Mouse (Mus musculus) neural tube, embryonic 13.5 days (tissue): ENCODE measurements around the gene Ptges2. TPM values are rescaled to one million over a fixed set of nuclear protein-coding genes. Genes with fewer than 3 reads are reported as not detected.

ENCODE experiments used
- ATAC-seq: fragments of 200-750 bp; cut with Nextera tagmentation; 2 replicates; pipeline ENCODE4 v1.8.0; 2017; ENCODE audit warnings: low read depth, mild to moderate bottlenecking, moderate TSS enrichment, moderate library complexity
- H3K27ac ChIP-seq: fragments of 300-500 bp; sonication (generic); replicated peaks from 2 replicates; pipeline ENCODE4 v1.5.1; 2015; ENCODE audit warnings: moderate library complexity, mild to moderate bottlenecking, inconsistent platforms
- H3K27me3 ChIP-seq: fragments of 300-500 bp; sonication (generic); 2 replicates; pipeline ENCODE4 v1.6.1; 2015; ENCODE audit warnings: mild to moderate bottlenecking, inconsistent platforms
- H3K36me3 ChIP-seq: fragments of 300-500 bp; sonication (generic); 2 replicates; pipeline ENCODE4 v1.6.1; 2015; ENCODE audit warnings: mild to moderate bottlenecking, inconsistent platforms
- H3K4me1 ChIP-seq: fragments of 300-500 bp; sonication (generic); replicated peaks from 2 replicates; pipeline ENCODE4 v1.6.1; 2015; ENCODE audit warnings: inconsistent platforms
- H3K4me2 ChIP-seq: fragments of 300-500 bp; sonication (generic); 2 replicates; pipeline ENCODE4 v1.6.1; 2015; ENCODE audit warnings: inconsistent platforms, mild to moderate bottlenecking, moderate library complexity
- H3K4me3 ChIP-seq: fragments of 300-500 bp; sonication (generic); 2 replicates; pipeline ENCODE4 v1.5.1; 2015; ENCODE audit warnings: mild to moderate bottlenecking, inconsistent platforms
- H3K9ac ChIP-seq: fragments of 300-500 bp; sonication (generic); 2 replicates; pipeline ENCODE4 v1.6.1; 2015; ENCODE audit warnings: moderate library complexity, mild to moderate bottlenecking, inconsistent platforms
- H3K9me3 ChIP-seq: fragments of 300-500 bp; sonication (generic); 2 replicates; pipeline ENCODE4 v1.6.1; 2016; ENCODE audit warnings: inconsistent platforms
- WGBS: fragments of 180-500 bp; shearing (Covaris S2); methylation state at CpG from one replicate; pipeline ENCODE4 v1.1.7; 2015; 5-methylcytosine and 5-hydroxymethylcytosine counted together
- polyA plus RNA-seq: library from polyadenylated mRNA; unstranded; fragments of >200 nt; fragmentation: Nextera tagmentation; extraction: Ambion mirVana; gene quantifications from 2 replicates; pipeline ENCODE4 v1.2.1, GENCODE M21; 2015

The Ptges2 gene
- polyA plus RNA-seq, 1 experiment from 2014 or later = 46.0 TPM

DNA sequence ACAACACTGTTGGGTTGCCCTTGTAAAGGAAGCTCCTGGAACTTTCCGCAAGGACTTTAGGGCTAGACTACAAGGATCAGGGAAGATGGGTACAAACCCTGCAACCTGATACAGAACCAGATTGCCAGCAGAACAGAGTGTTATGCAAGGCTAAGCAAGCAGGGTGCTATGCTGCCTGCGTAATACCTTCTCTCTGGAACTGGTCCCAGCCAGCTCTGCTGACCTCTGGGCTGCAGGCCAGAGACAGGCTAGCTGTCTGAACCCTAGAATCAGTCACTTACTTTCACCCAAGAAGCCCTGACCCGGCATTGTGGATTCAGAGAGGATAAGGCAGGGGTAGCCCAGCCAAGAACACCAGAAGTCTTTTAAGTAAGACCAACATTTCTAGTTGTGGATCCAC, 23.7 kb downstream of the Ptges2 start:
- ATAC-seq = no peak
- 98% methylated on average over 3 of the region's 3 CpGs for WGBS

DNA sequence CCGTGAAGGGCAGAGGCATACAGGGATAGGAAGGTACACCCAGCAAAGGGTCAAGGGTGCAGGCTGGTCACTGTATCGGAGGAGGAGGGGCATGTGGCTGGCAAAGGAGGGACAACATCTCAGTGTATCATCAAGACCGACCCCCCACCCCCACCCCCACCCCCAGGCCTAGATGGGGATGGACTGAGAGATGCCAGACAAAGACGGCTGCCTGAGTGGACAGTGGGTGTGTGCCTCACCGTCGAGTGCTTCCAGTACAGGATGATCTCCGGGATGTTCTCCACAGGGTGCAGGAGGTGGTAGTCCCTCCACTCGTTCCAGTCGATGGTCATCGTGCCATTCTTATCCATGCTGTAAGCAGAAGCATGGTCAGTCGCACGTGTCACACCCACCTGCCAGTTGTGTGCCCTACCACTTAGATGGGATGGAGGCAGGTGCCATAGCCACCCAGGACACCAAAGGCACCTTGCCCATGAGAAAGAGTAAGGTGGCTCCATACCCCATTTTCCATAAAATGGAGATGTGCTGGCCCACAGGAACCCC, 24.4 kb downstream of the Ptges2 start:
- H3K36me3 ChIP-seq = peaks cover 65% of the 10 kb centered on the region
- 90% methylated on average over 12 of the region's 12 CpGs for WGBS

More for the DNA sequence above, 23.7 kb downstream of the Ptges2 start:
- no peak overlapping the region for H3K4me3 ChIP-seq
- no peak overlapping the region for H3K27ac ChIP-seq
- peaks cover 73% of the 10 kb centered on the region for H3K36me3 ChIP-seq
- no peak overlapping the region for H3K4me2 ChIP-seq
- no peaks in the 10 kb centered on the region for H3K9me3 ChIP-seq
- no peak overlapping the region for H3K9ac ChIP-seq
- peaks cover 27% of the 10 kb centered on the region for H3K4me1 ChIP-seq
- no peaks in the 10 kb centered on the region for H3K27me3 ChIP-seq

DNA sequence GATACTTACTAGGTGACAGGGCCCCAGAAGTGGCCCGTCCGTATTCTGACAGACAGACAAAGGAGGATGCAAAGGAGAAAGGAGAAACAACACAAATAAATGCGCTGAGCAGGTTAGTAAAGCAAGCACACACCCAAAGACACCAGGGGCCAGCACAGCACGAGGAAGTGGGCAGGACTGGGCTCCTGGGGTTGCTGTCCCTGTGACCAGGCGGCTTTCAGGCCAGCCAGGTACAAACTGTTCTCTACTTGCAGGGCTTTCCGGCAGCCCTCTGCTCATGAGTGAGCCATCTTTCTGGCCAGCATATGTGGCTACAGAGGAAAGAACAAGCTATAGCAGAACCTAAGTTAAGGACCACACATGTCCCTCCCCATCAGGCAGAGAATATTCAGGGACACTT, 25.0 kb downstream of the Ptges2 start:
- Histone ChIP-seq H3K9ac (no peak overlapping the region), H3K4me1 (peaks cover 34% of the 10 kb centered on the region), H3K27me3 (no peaks in the 10 kb centered on the region), H3K4me3 (no peak overlapping the region), H3K4me2 (no peak overlapping the region), H3K9me3 (no peaks in the 10 kb centered on the region), H3K27ac (no peak overlapping the region), H3K36me3 (peaks cover 60% of the 10 kb centered on the region)
- 82% methylated on average over 6 of the region's 6 CpGs for WGBS
- no peak for ATAC-seq

More for the DNA sequence above, 24.4 kb downstream of the Ptges2 start:
- Histone ChIP-seq H3K9ac (no peak overlapping the region), H3K4me1 (peaks cover 34% of the 10 kb centered on the region), H3K4me2 (no peak overlapping the region), H3K4me3 (no peak overlapping the region), H3K9me3 (no peaks in the 10 kb centered on the region), H3K27me3 (no peaks in the 10 kb centered on the region), H3K27ac (no peak overlapping the region)
- ATAC-seq = no peak

DNA sequence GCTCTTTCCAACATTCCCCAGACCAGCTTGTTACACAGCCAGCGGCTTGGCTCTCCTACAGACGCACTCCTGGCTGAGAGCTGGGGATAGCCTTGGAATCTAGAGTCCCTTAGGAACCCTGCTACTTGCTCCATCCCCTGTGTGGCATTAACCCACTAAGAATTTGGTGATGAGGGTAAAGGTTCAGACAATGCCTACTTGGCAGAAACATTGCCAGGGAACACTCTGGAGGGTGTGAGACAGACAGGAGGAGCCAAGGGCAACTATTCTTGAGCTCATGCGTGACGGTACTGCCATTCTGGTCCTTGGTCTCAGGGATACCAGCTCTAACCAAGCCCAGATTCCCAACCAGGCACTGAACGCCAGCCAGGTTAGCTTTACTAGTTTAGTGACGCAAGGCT, 26.2 kb downstream of the Ptges2 start:
- 93% methylated on average over 6 of the region's 6 CpGs for WGBS
- Histone ChIP-seq H3K27me3 (no peaks in the 10 kb centered on the region), H3K27ac (no peak overlapping the region)

DNA sequence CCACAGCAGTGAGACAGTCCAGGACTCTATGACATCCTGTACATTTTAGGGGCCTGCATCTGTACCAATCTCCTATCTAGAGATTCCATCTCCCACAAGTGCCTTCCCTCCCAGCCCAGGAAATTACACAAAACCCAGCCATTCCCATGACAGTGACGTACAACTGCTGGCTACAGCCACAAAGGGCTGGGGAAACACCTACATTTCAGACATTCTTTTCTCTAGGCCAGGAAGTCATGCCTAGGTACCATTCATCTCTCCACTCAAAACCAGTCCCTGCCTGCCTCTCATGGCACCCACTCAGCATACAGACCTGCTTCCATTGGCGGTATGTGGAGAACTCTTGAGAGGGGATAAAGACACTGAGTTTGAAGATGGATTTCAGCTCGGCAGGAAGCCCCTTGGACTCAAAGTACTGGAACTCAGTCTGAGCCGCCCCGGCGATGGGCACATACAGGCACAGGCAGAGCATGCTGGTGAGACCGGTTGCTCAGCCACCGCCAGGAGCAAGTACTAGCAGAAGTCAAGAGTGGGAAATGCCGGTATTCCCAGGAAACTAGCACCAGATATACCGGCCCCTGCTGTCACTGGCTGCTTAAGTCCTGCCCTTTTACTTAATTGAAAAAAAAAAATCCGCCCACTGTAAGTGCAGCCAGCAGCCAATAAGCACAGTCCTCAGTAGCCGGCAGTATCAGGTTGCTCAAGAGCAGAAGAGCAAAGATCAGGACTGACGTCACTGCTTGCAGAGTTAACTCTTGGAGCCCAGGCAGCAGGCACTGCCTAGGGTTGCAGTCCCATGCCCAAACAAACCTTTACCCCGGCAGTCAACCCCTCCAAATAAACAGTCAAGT, 28.0 kb downstream of the Ptges2 start:
- Histone ChIP-seq H3K27me3 (no peaks in the 10 kb centered on the region), H3K4me2 (peak overlapping the region; percentile 68), H3K9ac (peak overlapping the region; percentile 71), H3K9me3 (no peaks in the 10 kb centered on the region), H3K4me1 (peaks cover 49% of the 10 kb centered on the region), H3K36me3 (peaks cover 30% of the 10 kb centered on the region), H3K4me3 (peak overlapping the region; percentile 42), H3K27ac (peak overlapping the region; percentile 87)
- ATAC-seq = peak; percentile 77
- WGBS = under 1% methylated on average over 14 of the region's 14 CpGs

More for the DNA sequence above, 26.2 kb downstream of the Ptges2 start:
- no peaks in the 10 kb centered on the region for H3K9me3 ChIP-seq
- no peak overlapping the region for H3K4me3 ChIP-seq
- peaks cover 48% of the 10 kb centered on the region for H3K36me3 ChIP-seq
- no peak for ATAC-seq
- peaks cover 34% of the 10 kb centered on the region for H3K4me1 ChIP-seq
- no peak overlapping the region for H3K4me2 ChIP-seq
- H3K9ac ChIP-seq = no peak overlapping the region

DNA sequence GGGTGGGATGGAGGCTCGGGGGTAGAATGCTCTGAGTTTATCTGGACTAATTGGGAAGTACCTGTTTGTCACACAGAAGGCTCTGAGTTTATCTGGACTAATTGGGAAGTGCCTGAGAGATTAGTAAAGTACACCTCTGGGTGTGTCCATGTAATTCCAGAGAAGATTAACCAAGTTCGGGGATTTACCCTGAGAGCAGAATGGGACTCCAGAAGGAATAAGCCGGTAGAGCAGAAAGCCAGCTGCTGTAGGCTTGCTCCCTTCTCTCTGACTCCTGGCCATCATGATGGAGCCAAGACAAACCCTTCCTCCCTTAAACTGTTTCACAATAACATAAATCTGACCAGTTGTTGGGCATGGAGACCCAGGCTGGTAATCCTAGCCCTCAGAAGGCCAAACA, 29.1 kb downstream of the Ptges2 start:
- Histone ChIP-seq H3K4me2 (0 out of 2 replicates have a peak overlapping the region, but pooled peaks have one; percentile 68), H3K27ac (peak overlapping the region; percentile 87), H3K4me3 (no peak overlapping the region), H3K36me3 (peaks cover 19% of the 10 kb centered on the region), H3K27me3 (no peaks in the 10 kb centered on the region), H3K4me1 (peaks cover 60% of the 10 kb centered on the region), H3K9ac (peak overlapping the region; percentile 71), H3K9me3 (no peaks in the 10 kb centered on the region)
- no peak for ATAC-seq
- 68% methylated on average over 3 of the region's 3 CpGs for WGBS

DNA sequence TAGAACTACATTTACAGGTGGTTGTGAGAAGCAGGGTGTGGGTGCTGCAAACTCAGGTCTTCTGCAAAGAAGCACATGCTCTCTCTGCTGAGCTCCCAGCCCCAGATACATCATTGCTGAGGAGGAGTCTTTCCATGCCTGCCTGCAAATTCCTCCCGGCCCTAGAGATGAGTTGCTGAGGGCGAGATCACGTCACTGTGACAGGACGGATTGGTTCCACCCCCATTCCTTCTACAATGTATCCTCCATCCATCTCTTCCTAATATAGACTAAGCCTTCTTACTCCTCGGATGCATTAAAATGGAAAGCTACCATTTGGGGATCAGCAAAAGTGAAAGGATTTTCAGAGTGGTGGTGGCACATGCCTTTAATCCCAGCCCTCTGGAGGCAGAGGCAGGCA, 29.9 kb downstream of the Ptges2 start:
- Histone ChIP-seq H3K9ac (no peak overlapping the region), H3K4me1 (peaks cover 68% of the 10 kb centered on the region), H3K4me3 (no peak overlapping the region), H3K9me3 (no peaks in the 10 kb centered on the region), H3K27ac (no peak overlapping the region), H3K27me3 (no peaks in the 10 kb centered on the region), H3K4me2 (no peak overlapping the region), H3K36me3 (peaks cover 11% of the 10 kb centered on the region)
- no peak for ATAC-seq
- WGBS = 81% methylated on average over 5 of the region's 5 CpGs

DNA sequence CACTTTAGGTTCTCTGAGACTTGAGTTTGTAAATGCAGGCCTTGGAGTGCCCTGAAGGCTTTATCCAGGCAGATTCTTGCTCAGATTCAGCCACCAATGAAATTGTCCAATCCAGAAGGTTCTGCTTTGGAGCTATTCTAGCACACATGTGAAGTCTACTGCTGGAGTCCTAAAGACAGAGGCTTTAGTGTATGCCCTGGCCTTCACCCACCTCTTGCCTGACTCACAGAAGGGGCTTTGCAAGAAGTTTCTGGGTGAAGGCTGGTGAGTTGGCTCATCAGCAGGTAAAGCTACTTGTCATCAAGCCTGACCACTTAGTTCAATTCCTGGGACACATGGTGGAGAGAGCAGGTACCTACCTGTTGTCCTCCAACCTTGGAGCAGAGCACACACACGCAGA, 30.4 kb downstream of the Ptges2 start:
- WGBS = 94% methylated on average over 1 of the region's 1 CpGs
- Histone ChIP-seq H3K9me3 (no peaks in the 10 kb centered on the region), H3K27me3 (no peaks in the 10 kb centered on the region), H3K4me3 (no peak overlapping the region), H3K4me2 (no peak overlapping the region), H3K36me3 (peaks cover 5% of the 10 kb centered on the region), H3K9ac (no peak overlapping the region), H3K27ac (no peak overlapping the region), H3K4me1 (peaks cover 69% of the 10 kb centered on the region)
- ATAC-seq = no peak

DNA sequence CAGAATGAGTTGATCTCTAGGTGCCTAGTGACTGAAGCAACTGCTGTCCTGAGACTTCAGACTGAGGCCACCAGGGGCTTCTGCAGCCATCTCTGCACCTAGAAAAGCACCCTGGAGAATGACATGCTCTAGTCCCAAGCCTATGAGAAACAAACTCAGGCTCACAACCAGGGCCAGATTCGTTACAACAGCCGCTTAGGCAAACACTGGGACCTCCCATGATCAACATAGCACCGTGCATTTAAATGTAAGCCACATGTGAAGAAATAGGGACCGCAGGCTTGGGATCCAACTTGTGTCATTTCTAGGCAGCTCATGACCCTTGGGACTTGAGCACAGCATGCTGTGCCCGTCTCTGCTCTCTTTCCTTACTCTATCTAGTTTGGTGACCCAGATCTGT, 32.0 kb downstream of the Ptges2 start:
- H3K9ac ChIP-seq = peak overlapping the region; percentile 42
- peak overlapping the region; percentile 56 for H3K4me3 ChIP-seq
- WGBS = 80% methylated on average over 5 of the region's 5 CpGs
- H3K4me2 ChIP-seq = peak overlapping the region; percentile 86
- H3K27ac ChIP-seq = peak overlapping the region; percentile 90
- no peaks in the 10 kb centered on the region for H3K9me3 ChIP-seq
- H3K4me1 ChIP-seq = peaks cover 69% of the 10 kb centered on the region
- no peaks in the 10 kb centered on the region for H3K36me3 ChIP-seq
- ATAC-seq = no peak
- H3K27me3 ChIP-seq = no peaks in the 10 kb centered on the region

DNA sequence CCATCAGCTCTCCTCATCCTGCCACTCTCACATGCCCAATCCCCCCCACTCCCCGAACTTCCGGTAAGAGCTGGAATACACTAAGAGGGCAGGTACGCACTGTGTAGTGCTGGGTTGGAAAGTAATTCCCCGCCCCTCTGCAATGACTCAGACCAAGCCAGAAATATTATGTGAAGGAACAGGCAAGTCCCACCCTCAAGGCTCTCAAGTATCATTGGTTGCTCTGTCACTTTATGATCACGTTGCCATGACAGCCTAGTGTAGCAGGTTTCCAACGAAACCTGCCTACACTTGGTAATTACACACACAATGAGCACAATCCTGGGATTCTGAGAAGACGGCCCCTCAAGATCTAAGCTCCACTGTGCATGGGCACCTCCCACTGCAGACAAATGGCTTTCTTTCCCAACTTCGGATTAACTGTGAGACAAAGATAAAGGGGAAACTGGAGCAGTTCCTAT, 32.6 kb downstream of the Ptges2 start:
- peak; percentile 60 for ATAC-seq
- Histone ChIP-seq H3K36me3 (no peaks in the 10 kb centered on the region), H3K9me3 (no peaks in the 10 kb centered on the region), H3K27me3 (no peaks in the 10 kb centered on the region), H3K4me1 (peaks cover 63% of the 10 kb centered on the region), H3K4me2 (peak overlapping the region; percentile 86), H3K4me3 (peak overlapping the region; percentile 56), H3K27ac (peak overlapping the region; percentile 90), H3K9ac (peak overlapping the region; percentile 71)
- WGBS = 33% methylated on average over 8 of the region's 8 CpGs

DNA sequence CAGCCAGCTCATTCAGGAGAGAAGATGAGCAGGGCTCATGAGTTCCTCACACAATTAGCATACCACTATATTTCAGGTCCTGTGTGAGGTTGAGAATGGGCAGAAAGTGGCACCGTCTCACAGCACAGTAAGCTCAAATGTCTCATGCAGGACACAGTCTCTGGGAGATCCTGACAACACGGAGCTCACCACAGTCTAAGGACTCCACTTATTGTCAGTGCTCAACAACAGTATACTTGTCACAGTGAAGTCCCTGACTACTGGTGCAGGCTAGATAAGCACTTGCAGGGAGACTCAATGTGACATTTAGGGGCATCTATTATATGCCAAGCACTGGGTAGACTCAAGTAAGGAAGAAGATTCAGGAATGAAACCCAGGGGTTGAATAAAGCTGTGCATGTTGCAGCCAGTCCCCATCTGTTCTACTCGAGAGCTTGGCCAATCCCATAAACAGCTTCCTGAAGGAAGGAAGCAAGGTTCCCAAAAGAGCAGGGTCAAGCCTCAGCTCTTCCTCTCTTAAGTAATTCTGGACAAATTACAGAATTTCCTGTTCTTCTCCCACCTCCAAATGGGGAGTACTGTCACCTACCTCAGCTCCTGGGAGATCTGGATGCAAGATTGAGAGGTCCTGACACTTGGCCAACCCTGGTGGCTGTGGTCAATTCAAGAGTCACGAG, 33.7 kb downstream of the Ptges2 start:
- Histone ChIP-seq H3K9ac (peak overlapping the region; percentile 84), H3K9me3 (no peaks in the 10 kb centered on the region), H3K4me1 (peaks cover 53% of the 10 kb centered on the region), H3K27ac (peak overlapping the region; percentile 90), H3K4me2 (peak overlapping the region; percentile 86), H3K4me3 (peak overlapping the region; percentile 56), H3K36me3 (no peaks in the 10 kb centered on the region), H3K27me3 (no peaks in the 10 kb centered on the region)
- no peak for ATAC-seq
- WGBS = 69% methylated on average over 4 of the region's 4 CpGs
